Mouse (Mus musculus) T-cell, adult 66 days (primary cell): ENCODE measurements around the gene 1700024P04Rik. TPM values are rescaled to one million over a fixed set of nuclear protein-coding genes. Genes with fewer than 3 reads are reported as not detected.

Experiments used
- total RNA-seq, 2 experiments: library from RNA; stranded (reverse); gene quantifications; 3 replicates in 1 of 2; 4 replicates in 1 of 2; pipeline ENCODE4 v1.2.4; 2023

Gene 1700024P04Rik
- not detected for total RNA-seq

GRCm38 (mm10) chr13:98984465-98984864 is at the start of gene 1700024P04Rik:
1700024P04Rik (minus strand) TSS chr13:98984565.

Other genes with a start within 250 kb of the 1700024P04Rik start
- 10 to 100 TPM; 63.1 to 68.0 TPM for gene Fcho2, start 169.1 kb downstream of the 1700024P04Rik start, total RNA-seq
- 10 to 100 TPM; 93.9 to 97.7 TPM for gene Tnpo1, start 58.2 kb downstream of the 1700024P04Rik start, total RNA-seq
- gene Zfp366, start 200.3 kb upstream of the 1700024P04Rik start, total RNA-seq: under 1 TPM; 0.15 to 0.38 TPM